ENCODE assay signal across 8 mouse cellular contexts in genomic region chr12:54789346-54790143, GRCm38 (mm10). TPM values are rescaled to one million over a fixed set of nuclear protein-coding genes. Genes with fewer than 3 reads are reported as not detected.
DNase-seq lines count a peak whose midpoint lies in the region; ATAC-seq lines count a peak whose summit lies in the region.

No protein-coding gene starts in this region.

- WGBS in intestine, embryonic 15.5 days, result 13% methylated on average over 11 of the region's 11 CpGs
- 38% methylated on average over 11 of the region's 11 CpGs for WGBS in liver, embryonic 16.5 days (ENCODE audit: insufficient replicate concordance)

- H3K27ac ChIP-seq in intestine, embryonic 15.5 days, result peak overlapping the region; percentile 42
- no peak overlapping the region for H3K27ac ChIP-seq in liver, embryonic 16.5 days (ENCODE audit: low read length)

- no peak overlapping the region for H3K4me3 ChIP-seq in intestine, embryonic 15.5 days (replicated peaks)
- no peak overlapping the region for H3K4me3 ChIP-seq in liver, embryonic 16.5 days (ENCODE audit: low read depth, low read length)

- H3K9ac ChIP-seq in intestine, embryonic 15.5 days, result no peak overlapping the region
- no peak overlapping the region for H3K9ac ChIP-seq in liver, embryonic 16.5 days (ENCODE audit: low read depth, low read length)

- H3K4me1 ChIP-seq in intestine, embryonic 15.5 days (replicated peaks), result peaks cover 23% of the 10 kb centered on the region
- peaks cover 14% of the 10 kb centered on the region for H3K4me1 ChIP-seq in liver, embryonic 16.5 days (ENCODE audit: control insufficient read depth, low read depth, low read length)

- no peaks in the 10 kb centered on the region for H3K27me3 ChIP-seq in intestine, embryonic 15.5 days (replicated peaks)
- H3K27me3 ChIP-seq in liver, embryonic 16.5 days (ENCODE audit: control insufficient read depth, insufficient read depth, low read depth, low read length), result no peaks in the 10 kb centered on the region

- peaks cover 2% of the 10 kb centered on the region; the same call in 1 of the 2 replicates for H3K36me3 ChIP-seq in intestine, embryonic 15.5 days
- H3K36me3 ChIP-seq in liver, embryonic 16.5 days (ENCODE audit: control insufficient read depth, insufficient read depth), result no peaks in the 10 kb centered on the region

- no peaks in the 10 kb centered on the region for H3K9me3 ChIP-seq in intestine, embryonic 15.5 days
- H3K9me3 ChIP-seq in liver, embryonic 16.5 days (replicated peaks; ENCODE audit: control insufficient read depth, low read length), result no peaks in the 10 kb centered on the region

- peak overlapping the region; percentile 10 for H3K4me2 ChIP-seq in intestine, embryonic 15.5 days (replicated peaks)
- H3K4me2 ChIP-seq in liver, embryonic 16.5 days (ENCODE audit: low read depth, low read length), result peak overlapping the region; percentile 33; the same call in 1 of the 2 replicates

- ATAC-seq in intestine, embryonic 15.5 days, result peak; percentile 82
- ATAC-seq in liver, embryonic 16.5 days (ENCODE audit: low read depth), result peak; percentile 74

- DNase-seq in 3T3-L1 (ENCODE audit: low read depth, low spot score), result peak; percentile 78
- peak; percentile 20 for DNase-seq in brain, adult 2 months (ENCODE audit: low read depth, low spot score)
- DNase-seq in gastrocnemius, adult 8-10 months (ENCODE audit: low spot score in 2 of 2), result peak; percentile 26 to 35
- peak; percentile 52 for DNase-seq in retina, embryonic 14.5 days (ENCODE audit: low spot score)
- DNase-seq in left cerebral cortex, adult 18-20 months (ENCODE audit: low spot score in 2 of 2), result no peak
- DNase-seq in frontal cortex, adult 2 months (ENCODE audit: extremely low spot score in 1 of 2, low spot score in 1 of 2), result no peak

RNA-seq across cellular contexts. Expression of gene Snx6, which starts 6.0 kb away (rescaled TPM):
- total RNA-seq in gastrocnemius, adult 8-10 months (2022), result 10 to 100 TPM; 19.1 to 21.2 (median 19.7) TPM
- polyA plus RNA-seq in intestine, embryonic 15.5 days (2015; fragmentation: Nextera tagmentation; extraction: Ambion mirVana), result 153 and 201 TPM in 2 replicates
- polyA plus RNA-seq in liver, embryonic 16.5 days (2015; fragmentation: Nextera tagmentation; extraction: Ambion mirVana), result 45.3 and 45.4 TPM in 2 replicates
- 10 to 100 TPM; 42.3 to 44.1 TPM for total RNA-seq in left cerebral cortex, adult 18-20 months (2021)
- polyA plus RNA-seq in frontal cortex, adult 2 months (2012; rRNA removed), result 39.4 and 48.0 TPM in 2 replicates

Comparison
In these comparisons a context has a peak if more than half of its experiments do, and no peak if none do; other contexts are left out.
1. DNase-seq: peak in 3T3-L1 (single experiment), brain, adult 2 months (single experiment), gastrocnemius, adult 8-10 months (2 of 2) and retina, embryonic 14.5 days (single experiment); none in left cerebral cortex, adult 18-20 months (0 of 2) and frontal cortex, adult 2 months (0 of 2).